Mouse (Mus musculus): ENCODE measurements at regions not wholly inside any gene's neighbourhood (a gene's known extent, or its start where the extent isn't known, plus 50 kb on each side); places are given as distances from the start of the nearest gene placed in this dataset.
A peak's percentile ranks its signal among the peaks of the same experiment; 100 is the strongest.

- WGBS: 88% methylated on average over 7 of the region's 7 CpGs
- H3K9me3 ChIP-seq (ENCODE audit: control insufficient read depth, low read length): no peaks in the 10 kb centered on the region
- no peak overlapping the region for H3K4me3 ChIP-seq (ENCODE audit: low read depth, low read length)
- no peaks in the 10 kb centered on the region for H3K27me3 ChIP-seq (ENCODE audit: control insufficient read depth, insufficient read depth, low read length)
- 0 out of 2 replicates have a peak, but pooled peaks cover 3% of the 10 kb centered on the region for H3K4me1 ChIP-seq (ENCODE audit: control insufficient read depth, insufficient read depth, low read length)
- ATAC-seq (ENCODE audit: low read depth): no peak
- H3K9ac ChIP-seq (replicated peaks; ENCODE audit: low read depth, low read length): no peak overlapping the region
- no peaks in the 10 kb centered on the region for H3K36me3 ChIP-seq (ENCODE audit: control insufficient read depth, insufficient read depth, low read length)
- H3K4me2 ChIP-seq (ENCODE audit: low read depth, low read length): no peak overlapping the region
- H3K27ac ChIP-seq (ENCODE audit: low read depth, low read length): no peak overlapping the region
These were observed 105.5 kb upstream of the Noct start for GRCm38 (mm10) chr3:51118706-51119105.

GRCm38 (mm10) chr3:51120522-51120921, 103.7 kb upstream of the Noct start:
- no peak overlapping the region for H3K4me2 ChIP-seq (ENCODE audit: low read depth, low read length)
- 81% methylated on average over 12 of the region's 12 CpGs for WGBS
- ATAC-seq (ENCODE audit: low read depth): no peak; the same call in 1 of the 2 replicates

GRCm38 (mm10) chr3:51121703-51122540, 102.3 kb upstream of the Noct start:
- Histone ChIP-seq H3K4me2 (ENCODE audit: low read depth, low read length) (peak overlapping the region; percentile 24; the same call in 1 of the 2 replicates), H3K36me3 (ENCODE audit: control insufficient read depth, insufficient read depth, low read length) (no peaks in the 10 kb centered on the region), H3K9me3 (ENCODE audit: control insufficient read depth, low read length) (no peaks in the 10 kb centered on the region), H3K4me1 (ENCODE audit: control insufficient read depth, insufficient read depth, low read length) (0 out of 2 replicates have a peak, but pooled peaks cover 7% of the 10 kb centered on the region), H3K9ac (replicated peaks; ENCODE audit: low read depth, low read length) (no peak overlapping the region), H3K4me3 (ENCODE audit: low read depth, low read length) (no peak overlapping the region), H3K27ac (ENCODE audit: low read depth, low read length) (no peak overlapping the region), H3K27me3 (ENCODE audit: control insufficient read depth, insufficient read depth, low read length) (no peaks in the 10 kb centered on the region)
- peak; percentile 76 for ATAC-seq (ENCODE audit: low read depth)
- 14% methylated on average over 9 of the region's 9 CpGs for WGBS

More at GRCm38 (mm10) chr3:51120522-51120921, 103.7 kb upstream of the Noct start:
- no peak overlapping the region for H3K4me3 ChIP-seq (ENCODE audit: low read depth, low read length)
- no peaks in the 10 kb centered on the region for H3K27me3 ChIP-seq (ENCODE audit: control insufficient read depth, insufficient read depth, low read length)
- H3K9ac ChIP-seq (replicated peaks; ENCODE audit: low read depth, low read length): no peak overlapping the region
- H3K9me3 ChIP-seq (ENCODE audit: control insufficient read depth, low read length): no peaks in the 10 kb centered on the region
- H3K4me1 ChIP-seq (ENCODE audit: control insufficient read depth, insufficient read depth, low read length): 0 out of 2 replicates have a peak, but pooled peaks cover 3% of the 10 kb centered on the region
- H3K27ac ChIP-seq (ENCODE audit: low read depth, low read length): no peak overlapping the region
- H3K36me3 ChIP-seq (ENCODE audit: control insufficient read depth, insufficient read depth, low read length): no peaks in the 10 kb centered on the region

GRCm38 (mm10) chr3:51122541-51122935, 101.7 kb upstream of the Noct start:
- ATAC-seq (ENCODE audit: low read depth): no peak; the same call in 1 of the 2 replicates
- no peak overlapping the region for H3K4me3 ChIP-seq (ENCODE audit: low read depth, low read length)
- no peak overlapping the region for H3K9ac ChIP-seq (replicated peaks; ENCODE audit: low read depth, low read length)
- H3K9me3 ChIP-seq (ENCODE audit: control insufficient read depth, low read length): no peaks in the 10 kb centered on the region
- no peak overlapping the region for H3K27ac ChIP-seq (ENCODE audit: low read depth, low read length)
- 0 out of 2 replicates have a peak, but pooled peaks cover 7% of the 10 kb centered on the region for H3K4me1 ChIP-seq (ENCODE audit: control insufficient read depth, insufficient read depth, low read length)
- no peak overlapping the region for H3K4me2 ChIP-seq (ENCODE audit: low read depth, low read length)
- H3K27me3 ChIP-seq (ENCODE audit: control insufficient read depth, insufficient read depth, low read length): no peaks in the 10 kb centered on the region
- no peaks in the 10 kb centered on the region for H3K36me3 ChIP-seq (ENCODE audit: control insufficient read depth, insufficient read depth, low read length)
- 100% methylated on average over 1 of the region's 1 CpGs for WGBS

GRCm38 (mm10) chr3:51127875-51128274, 96.4 kb upstream of the Noct start:
- WGBS: 80% methylated on average over 1 of the region's 1 CpGs
- Histone ChIP-seq H3K9ac (replicated peaks; ENCODE audit: low read depth, low read length) (no peak overlapping the region), H3K4me2 (ENCODE audit: low read depth, low read length) (no peak overlapping the region), H3K36me3 (ENCODE audit: control insufficient read depth, insufficient read depth, low read length) (no peaks in the 10 kb centered on the region), H3K27ac (ENCODE audit: low read depth, low read length) (no peak overlapping the region), H3K9me3 (ENCODE audit: control insufficient read depth, low read length) (no peaks in the 10 kb centered on the region), H3K27me3 (ENCODE audit: control insufficient read depth, insufficient read depth, low read length) (no peaks in the 10 kb centered on the region), H3K4me1 (ENCODE audit: control insufficient read depth, insufficient read depth, low read length) (0 out of 2 replicates have a peak, but pooled peaks cover 4% of the 10 kb centered on the region), H3K4me3 (ENCODE audit: low read depth, low read length) (no peak overlapping the region)
- no peak for ATAC-seq (ENCODE audit: low read depth)

- 91% methylated on average over 10 of the region's 10 CpGs for WGBS
- no peak for ATAC-seq (ENCODE audit: low read depth)
- Histone ChIP-seq H3K9me3 (ENCODE audit: control insufficient read depth, low read length) (no peaks in the 10 kb centered on the region), H3K36me3 (ENCODE audit: control insufficient read depth, insufficient read depth, low read length) (no peaks in the 10 kb centered on the region), H3K4me2 (ENCODE audit: low read depth, low read length) (no peak overlapping the region), H3K4me1 (ENCODE audit: control insufficient read depth, insufficient read depth, low read length) (0 out of 2 replicates have a peak, but pooled peaks cover 4% of the 10 kb centered on the region), H3K27me3 (ENCODE audit: control insufficient read depth, insufficient read depth, low read length) (no peaks in the 10 kb centered on the region), H3K9ac (replicated peaks; ENCODE audit: low read depth, low read length) (no peak overlapping the region), H3K27ac (ENCODE audit: low read depth, low read length) (no peak overlapping the region), H3K4me3 (ENCODE audit: low read depth, low read length) (no peak overlapping the region)
These were observed 95.6 kb upstream of the Noct start for GRCm38 (mm10) chr3:51128491-51129155.

GRCm38 (mm10) chr3:51130709-51131108, 93.5 kb upstream of the Noct start:
- no peak overlapping the region for H3K9ac ChIP-seq (replicated peaks; ENCODE audit: low read depth, low read length)
- H3K27ac ChIP-seq (ENCODE audit: low read depth, low read length): no peak overlapping the region
- ATAC-seq (ENCODE audit: low read depth): no peak
- H3K36me3 ChIP-seq (ENCODE audit: control insufficient read depth, insufficient read depth, low read length): no peaks in the 10 kb centered on the region
- no peak overlapping the region for H3K4me3 ChIP-seq (ENCODE audit: low read depth, low read length)
- no peak overlapping the region for H3K4me2 ChIP-seq (ENCODE audit: low read depth, low read length)
- no peaks in the 10 kb centered on the region for H3K27me3 ChIP-seq (ENCODE audit: control insufficient read depth, insufficient read depth, low read length)
- H3K9me3 ChIP-seq (ENCODE audit: control insufficient read depth, low read length): no peaks in the 10 kb centered on the region
- 71% methylated on average over 5 of the region's 5 CpGs for WGBS
- H3K4me1 ChIP-seq (ENCODE audit: control insufficient read depth, insufficient read depth, low read length): 0 out of 2 replicates have a peak, but pooled peaks cover 4% of the 10 kb centered on the region

- 69% methylated on average over 3 of the region's 3 CpGs for WGBS
- H3K9me3 ChIP-seq (ENCODE audit: control insufficient read depth, low read length): no peaks in the 10 kb centered on the region
- no peak overlapping the region for H3K9ac ChIP-seq (replicated peaks; ENCODE audit: low read depth, low read length)
- no peak overlapping the region for H3K4me2 ChIP-seq (ENCODE audit: low read depth, low read length)
- no peak overlapping the region for H3K4me3 ChIP-seq (ENCODE audit: low read depth, low read length)
- 0 out of 2 replicates have a peak, but pooled peaks cover 3% of the 10 kb centered on the region for H3K4me1 ChIP-seq (ENCODE audit: control insufficient read depth, insufficient read depth, low read length)
- no peaks in the 10 kb centered on the region for H3K27me3 ChIP-seq (ENCODE audit: control insufficient read depth, insufficient read depth, low read length)
- H3K36me3 ChIP-seq (ENCODE audit: control insufficient read depth, insufficient read depth, low read length): no peaks in the 10 kb centered on the region
- no peak for ATAC-seq (ENCODE audit: low read depth)
- no peak overlapping the region for H3K27ac ChIP-seq (ENCODE audit: low read depth, low read length)
These were observed 92.9 kb upstream of the Noct start for GRCm38 (mm10) chr3:51131341-51131740.

GRCm38 (mm10) chr3:51132736-51133135, 91.5 kb upstream of the Noct start:
- Histone ChIP-seq H3K36me3 (ENCODE audit: control insufficient read depth, insufficient read depth, low read length) (no peaks in the 10 kb centered on the region), H3K27me3 (ENCODE audit: control insufficient read depth, insufficient read depth, low read length) (no peaks in the 10 kb centered on the region), H3K4me3 (ENCODE audit: low read depth, low read length) (no peak overlapping the region), H3K4me1 (ENCODE audit: control insufficient read depth, insufficient read depth, low read length) (no peaks in the 10 kb centered on the region), H3K4me2 (ENCODE audit: low read depth, low read length) (no peak overlapping the region), H3K27ac (ENCODE audit: low read depth, low read length) (no peak overlapping the region), H3K9ac (replicated peaks; ENCODE audit: low read depth, low read length) (no peak overlapping the region), H3K9me3 (ENCODE audit: control insufficient read depth, low read length) (no peaks in the 10 kb centered on the region)
- ATAC-seq (ENCODE audit: low read depth): no peak
- 84% methylated on average over 5 of the region's 5 CpGs for WGBS

All from neural tube, embryonic 14.5 days (tissue).